Mouse (Mus musculus): ENCODE data around the gene Cyp2c40. TPM values are rescaled to one million over a fixed set of nuclear protein-coding genes. Genes with fewer than 3 reads are reported as not detected.

The Cyp2c40 gene
- 0.11 TPM for polyA plus RNA-seq (2014; fragmentation: Illumina TruSeq; extraction: RNeasy Lipid Tissue Mini Kit (QIAGEN cat#74804); ENCODE audit: low read depth, low replicate concordance)

DNA sequence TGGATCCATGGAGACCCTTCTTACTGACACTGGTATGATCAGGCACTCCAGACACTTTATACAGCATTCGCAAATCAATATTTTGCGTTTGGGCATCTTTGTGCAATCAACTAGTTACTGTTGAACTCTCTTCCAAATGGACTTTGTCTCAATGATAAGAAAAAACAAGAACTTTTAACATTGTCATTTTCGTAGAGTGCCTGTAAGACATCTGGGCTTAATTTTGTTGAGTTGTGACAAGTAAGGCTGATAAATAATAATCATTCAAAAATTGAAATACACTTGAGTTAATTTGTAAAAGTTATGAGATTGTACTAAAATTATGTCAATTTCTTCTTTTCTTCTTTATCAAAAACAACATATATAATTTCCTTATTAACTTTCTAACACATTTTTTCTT, at the start of gene Cyp2c40:
Gene Cyp2c40 (minus strand): TSS at position 101 of the 400 bp plus-strand sequence.

DNA sequence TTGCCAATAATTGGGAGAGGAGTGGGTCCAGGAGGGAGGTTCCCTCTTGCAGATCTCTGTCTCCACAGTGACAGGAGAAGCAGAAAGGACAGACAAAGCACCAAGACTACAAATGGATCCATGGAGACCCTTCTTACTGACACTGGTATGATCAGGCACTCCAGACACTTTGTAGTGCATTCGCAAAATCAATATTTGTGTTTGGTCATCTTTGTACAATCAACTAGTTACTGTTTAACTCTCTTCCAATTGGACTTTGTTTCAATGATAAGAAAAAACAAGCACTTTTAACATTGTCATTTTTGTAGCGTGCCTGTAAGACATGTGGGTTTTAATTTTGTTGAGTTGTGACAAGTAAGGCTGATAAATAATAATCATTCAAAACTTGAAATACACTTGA, 71.7 kb downstream of the Cyp2c40 start, which contains the start of gene Cyp2c68:
Gene Cyp2c68 (minus strand): TSS at position 135 of the 400 bp plus-strand sequence.

Other genes with a start within 250 kb of the Cyp2c40 start
- gene Cyp2c67, start 163.8 kb downstream of the Cyp2c40 start, polyA plus RNA-seq (2014; fragmentation: Illumina TruSeq; extraction: RNeasy Lipid Tissue Mini Kit (QIAGEN cat#74804); ENCODE audit: low read depth, low replicate concordance) = not detected
- 0.24 TPM for gene Cyp2c68, start 71.8 kb downstream of the Cyp2c40 start, polyA plus RNA-seq (2014; fragmentation: Illumina TruSeq; extraction: RNeasy Lipid Tissue Mini Kit (QIAGEN cat#74804); ENCODE audit: low read depth, low replicate concordance)
- not detected for gene Cyp2c69, start 74.0 kb upstream of the Cyp2c40 start, polyA plus RNA-seq (2014; fragmentation: Illumina TruSeq; extraction: RNeasy Lipid Tissue Mini Kit (QIAGEN cat#74804); ENCODE audit: low read depth, low replicate concordance)
- gene Cyp2c37, start 179.6 kb upstream of the Cyp2c40 start, polyA plus RNA-seq (2014; fragmentation: Illumina TruSeq; extraction: RNeasy Lipid Tissue Mini Kit (QIAGEN cat#74804); ENCODE audit: low read depth, low replicate concordance) = 0.25 TPM

Data from testis, adult 10 weeks (tissue).